Mouse (Mus musculus) embryonic fibroblast, embryonic 13.5 days (primary cell): ENCODE data around the gene Epm2aip1. TPM values are rescaled to one million over a fixed set of nuclear protein-coding genes. Genes with fewer than 3 reads are reported as not detected.

Source experiments
- H3K27ac ChIP-seq: 2 replicates; pipeline ENCODE4 v1.5.1; 2012; ENCODE audit warnings: low read length, control low read depth, inconsistent platforms; ENCODE audit not compliant: insufficient read depth
- H3K4me1 ChIP-seq: 2 replicates; pipeline ENCODE4 v1.6.1; 2011; ENCODE audit warnings: low read length; ENCODE audit not compliant: control insufficient read depth, insufficient read depth
- H3K4me3 ChIP-seq: 2 replicates; pipeline ENCODE4 v1.5.1; 2011; ENCODE audit warnings: mild to moderate bottlenecking, control low read depth, low read length; ENCODE audit not compliant: insufficient read depth
- CTCF ChIP-seq: IDR thresholded peaks from 2 replicates; pipeline ENCODE4 v1.5.1; 2011; ENCODE audit warnings: mild to moderate bottlenecking, control low read depth, low read length, moderate library complexity, borderline replicate concordance; ENCODE audit not compliant: insufficient read depth
- POLR2A ChIP-seq: IDR thresholded peaks from 2 replicates; pipeline ENCODE4 v1.6.1; 2011; ENCODE audit warnings: low read depth, mild to moderate bottlenecking, control low read depth, low read length, moderate library complexity
- polyA plus RNA-seq: library from polyadenylated mRNA; stranded (reverse); fragments of >200 nt; gene quantifications from 2 replicates; pipeline ENCODE4 v1.2.4, GENCODE M21; 2011; ENCODE audit warnings: low read depth; ENCODE audit not compliant: missing spikeins, insufficient read length

Epm2aip1 gene
- polyA plus RNA-seq, 1 experiment: 36.6 TPM

GRCm38 (mm10) chr9:111260360-111260985 lies 11.3 kb upstream of the Epm2aip1 start:
- H3K27ac ChIP-seq: peak overlapping the region; percentile 69

GRCm38 (mm10) chr9:111261356-111261755 lies 10.4 kb upstream of the Epm2aip1 start:
- H3K27ac ChIP-seq: peak overlapping the region; percentile 65; the same call in 1 of the 2 replicates

More at GRCm38 (mm10) chr9:111260360-111260985, 11.3 kb upstream of the Epm2aip1 start:
- Histone ChIP-seq H3K4me3 (no peak overlapping the region), H3K4me1 (peaks cover 7% of the 10 kb centered on the region; the same call in 1 of the 2 replicates)
- no peak for TF ChIP-seq CTCF
- TF ChIP-seq POLR2A: no peak

GRCm38 (mm10) chr9:111267998-111268397 lies 3.7 kb upstream of the Epm2aip1 start:
- no peak for TF ChIP-seq CTCF
- no peak for TF ChIP-seq POLR2A
- no peak overlapping the region for H3K27ac ChIP-seq
- H3K4me1 ChIP-seq: no peaks in the 10 kb centered on the region
- no peak overlapping the region for H3K4me3 ChIP-seq

More at GRCm38 (mm10) chr9:111261356-111261755, 10.4 kb upstream of the Epm2aip1 start:
- Histone ChIP-seq H3K4me1 (peaks cover 7% of the 10 kb centered on the region; the same call in 1 of the 2 replicates), H3K4me3 (no peak overlapping the region)
- TF ChIP-seq POLR2A: no peak
- TF ChIP-seq CTCF: no peak

GRCm38 (mm10) chr9:111270606-111271005 lies 1.1 kb upstream of the Epm2aip1 start:
- TF ChIP-seq CTCF (no peak), POLR2A (no peak)
- H3K4me3 ChIP-seq: peak overlapping the region; percentile 81
- H3K4me1 ChIP-seq: peaks cover 5% of the 10 kb centered on the region; the same call in 1 of the 2 replicates
- peak overlapping the region; percentile 68 for H3K27ac ChIP-seq

GRCm38 (mm10) chr9:111271056-111271433 lies 684 bp upstream of the Epm2aip1 start:
- TF ChIP-seq POLR2A (no peak; the same call in 1 of the 2 replicates), CTCF (no peak)
- Histone ChIP-seq H3K4me3 (peak overlapping the region; percentile 81), H3K27ac (peak overlapping the region; percentile 68), H3K4me1 (peaks cover 5% of the 10 kb centered on the region; the same call in 1 of the 2 replicates)

- Histone ChIP-seq H3K4me1 (peaks cover 5% of the 10 kb centered on the region; the same call in 1 of the 2 replicates), H3K27ac (peak overlapping the region; percentile 82), H3K4me3 (peak overlapping the region; percentile 84)
- TF ChIP-seq POLR2A (no peak), CTCF (no peak)
Measured at GRCm38 (mm10) chr9:111272356-111272755, 627 bp downstream of the Epm2aip1 start.

- Histone ChIP-seq H3K27ac (no peak overlapping the region; the same call in 1 of the 2 replicates), H3K4me3 (peak overlapping the region; percentile 84), H3K4me1 (peaks cover 5% of the 10 kb centered on the region; the same call in 1 of the 2 replicates)
- no peak for TF ChIP-seq POLR2A
- TF ChIP-seq CTCF: no peak
Measured at GRCm38 (mm10) chr9:111272996-111273785, 1.5 kb downstream of the Epm2aip1 start.

GRCm38 (mm10) chr9:111273958-111274357 lies 2.2 kb downstream of the Epm2aip1 start:
- Histone ChIP-seq H3K27ac (no peak overlapping the region), H3K4me1 (peaks cover 5% of the 10 kb centered on the region; the same call in 1 of the 2 replicates), H3K4me3 (no peak overlapping the region)
- TF ChIP-seq POLR2A (no peak), CTCF (no peak)

GRCm38 (mm10) chr9:111275156-111275555 lies 3.4 kb downstream of the Epm2aip1 start:
- TF ChIP-seq CTCF (no peak), POLR2A (no peak)
- Histone ChIP-seq H3K4me1 (peaks cover 5% of the 10 kb centered on the region; the same call in 1 of the 2 replicates), H3K4me3 (peak overlapping the region; percentile 33), H3K27ac (no peak overlapping the region)

- no peak overlapping the region for H3K4me3 ChIP-seq
- no peaks in the 10 kb centered on the region for H3K4me1 ChIP-seq
- TF ChIP-seq POLR2A: no peak
- no peak for TF ChIP-seq CTCF
- no peak overlapping the region for H3K27ac ChIP-seq
Measured at GRCm38 (mm10) chr9:111285061-111285460, 13.3 kb downstream of the Epm2aip1 start.
